Mouse (Mus musculus): ENCODE results near the gene 2610008E11Rik. TPM values are rescaled to one million over a fixed set of nuclear protein-coding genes. Genes with fewer than 3 reads are reported as not detected.

Gene 2610008E11Rik
- polyA plus RNA-seq (2015; fragmentation: Nextera tagmentation; extraction: Ambion mirVana) = 21.6 and 22.7 TPM in 2 replicates

GRCm38 (mm10) chr10:79097161-79097754 is at the start of gene 2610008E11Rik:
Gene 2610008E11Rik (minus strand): TSS chr10:79097600.
- Histone ChIP-seq H3K4me1 (ENCODE audit: control insufficient read depth, insufficient read depth, low read length) (peaks cover 13% of the 10 kb centered on the region), H3K9ac (ENCODE audit: low read length) (peak within 1 kb of the TSS; percentile 88), H3K27ac (ENCODE audit: low read length) (peak within 1 kb of the TSS; percentile 91), H3K9me3 (replicated peaks; ENCODE audit: control insufficient read depth, low read length) (no peaks in the 10 kb centered on the region), H3K36me3 (ENCODE audit: control insufficient read depth, insufficient read depth, low read length) (peaks cover 15% of the 10 kb centered on the region), H3K4me2 (ENCODE audit: low read depth, low read length) (peak within 1 kb of the TSS; percentile 72), H3K27me3 (ENCODE audit: control insufficient read depth, insufficient read depth, low read length) (no peaks in the 10 kb centered on the region), H3K4me3 (replicated peaks; ENCODE audit: low read length) (peak within 1 kb of the TSS; percentile 65)
- ATAC-seq (ENCODE audit: insufficient read depth, low FRiP score) = peak; percentile 100
- WGBS = under 1% methylated on average over 36 of the region's 36 CpGs

- 20% methylated on average over 4 of the region's 4 CpGs for WGBS
- 0 out of 2 replicates have a peak overlapping the region, but pooled peaks have one; percentile 13 for H3K4me2 ChIP-seq (ENCODE audit: low read depth, low read length)
Measured at GRCm38 (mm10) chr10:79116125-79116849, 18.9 kb upstream of the 2610008E11Rik start.

GRCm38 (mm10) chr10:79115085-79115484 is 17.7 kb upstream of the 2610008E11Rik start:
- H3K4me1 ChIP-seq (ENCODE audit: control insufficient read depth, insufficient read depth, low read length) = peaks cover 3% of the 10 kb centered on the region; the same call in 1 of the 2 replicates
- no peak overlapping the region for H3K27ac ChIP-seq (ENCODE audit: low read length)
- no peak overlapping the region for H3K4me3 ChIP-seq (replicated peaks; ENCODE audit: low read length)
- H3K27me3 ChIP-seq (ENCODE audit: control insufficient read depth, insufficient read depth, low read length) = no peaks in the 10 kb centered on the region
- no peak overlapping the region for H3K4me2 ChIP-seq (ENCODE audit: low read depth, low read length)
- ATAC-seq (ENCODE audit: insufficient read depth, low FRiP score) = no peak
- 47% methylated on average over 1 of the region's 1 CpGs for WGBS
- no peaks in the 10 kb centered on the region for H3K9me3 ChIP-seq (replicated peaks; ENCODE audit: control insufficient read depth, low read length)
- no peak overlapping the region for H3K9ac ChIP-seq (ENCODE audit: low read length)
- H3K36me3 ChIP-seq (ENCODE audit: control insufficient read depth, insufficient read depth, low read length) = no peaks in the 10 kb centered on the region

More at GRCm38 (mm10) chr10:79116125-79116849, 18.9 kb upstream of the 2610008E11Rik start:
- H3K9ac ChIP-seq (ENCODE audit: low read length) = no peak overlapping the region
- ATAC-seq (ENCODE audit: insufficient read depth, low FRiP score) = peak; percentile 75; the same call in 1 of the 2 replicates
- H3K4me3 ChIP-seq (replicated peaks; ENCODE audit: low read length) = no peak overlapping the region
- H3K27me3 ChIP-seq (ENCODE audit: control insufficient read depth, insufficient read depth, low read length) = no peaks in the 10 kb centered on the region
- H3K36me3 ChIP-seq (ENCODE audit: control insufficient read depth, insufficient read depth, low read length) = no peaks in the 10 kb centered on the region
- H3K9me3 ChIP-seq (replicated peaks; ENCODE audit: control insufficient read depth, low read length) = no peaks in the 10 kb centered on the region
- H3K4me1 ChIP-seq (ENCODE audit: control insufficient read depth, insufficient read depth, low read length) = peaks cover 3% of the 10 kb centered on the region; the same call in 1 of the 2 replicates
- peak overlapping the region; percentile 70; the same call in 1 of the 2 replicates for H3K27ac ChIP-seq (ENCODE audit: low read length)

GRCm38 (mm10) chr10:79110482-79110881 is 13.1 kb upstream of the 2610008E11Rik start:
- no peaks in the 10 kb centered on the region for H3K27me3 ChIP-seq (ENCODE audit: control insufficient read depth, insufficient read depth, low read length)
- 0 out of 2 replicates have a peak, but pooled peaks cover 4% of the 10 kb centered on the region for H3K4me1 ChIP-seq (ENCODE audit: control insufficient read depth, insufficient read depth, low read length)
- no peak overlapping the region for H3K27ac ChIP-seq (ENCODE audit: low read length)
- H3K4me3 ChIP-seq (replicated peaks; ENCODE audit: low read length) = no peak overlapping the region
- no peaks in the 10 kb centered on the region for H3K36me3 ChIP-seq (ENCODE audit: control insufficient read depth, insufficient read depth, low read length)
- no peaks in the 10 kb centered on the region for H3K9me3 ChIP-seq (replicated peaks; ENCODE audit: control insufficient read depth, low read length)
- H3K9ac ChIP-seq (ENCODE audit: low read length) = no peak overlapping the region
- H3K4me2 ChIP-seq (ENCODE audit: low read depth, low read length) = no peak overlapping the region
- no peak for ATAC-seq (ENCODE audit: insufficient read depth, low FRiP score)
- WGBS = 85% methylated on average over 5 of the region's 5 CpGs

- Histone ChIP-seq H3K36me3 (ENCODE audit: control insufficient read depth, insufficient read depth, low read length) (no peaks in the 10 kb centered on the region), H3K9ac (ENCODE audit: low read length) (no peak overlapping the region), H3K4me1 (ENCODE audit: control insufficient read depth, insufficient read depth, low read length) (0 out of 2 replicates have a peak, but pooled peaks cover 4% of the 10 kb centered on the region), H3K9me3 (replicated peaks; ENCODE audit: control insufficient read depth, low read length) (no peaks in the 10 kb centered on the region), H3K4me2 (ENCODE audit: low read depth, low read length) (no peak overlapping the region), H3K27ac (ENCODE audit: low read length) (no peak overlapping the region), H3K4me3 (replicated peaks; ENCODE audit: low read length) (no peak overlapping the region), H3K27me3 (ENCODE audit: control insufficient read depth, insufficient read depth, low read length) (no peaks in the 10 kb centered on the region)
- ATAC-seq (ENCODE audit: insufficient read depth, low FRiP score) = no peak
- WGBS = 74% methylated on average over 1 of the region's 1 CpGs
Measured at GRCm38 (mm10) chr10:79109156-79109555, 11.8 kb upstream of the 2610008E11Rik start.

- Histone ChIP-seq H3K27ac (ENCODE audit: low read length) (no peak overlapping the region), H3K4me2 (ENCODE audit: low read depth, low read length) (no peak overlapping the region), H3K4me3 (replicated peaks; ENCODE audit: low read length) (no peak overlapping the region), H3K27me3 (ENCODE audit: control insufficient read depth, insufficient read depth, low read length) (no peaks in the 10 kb centered on the region), H3K36me3 (ENCODE audit: control insufficient read depth, insufficient read depth, low read length) (no peaks in the 10 kb centered on the region), H3K9ac (ENCODE audit: low read length) (no peak overlapping the region), H3K9me3 (replicated peaks; ENCODE audit: control insufficient read depth, low read length) (no peaks in the 10 kb centered on the region), H3K4me1 (ENCODE audit: control insufficient read depth, insufficient read depth, low read length) (0 out of 2 replicates have a peak, but pooled peaks cover 4% of the 10 kb centered on the region)
- no peak for ATAC-seq (ENCODE audit: insufficient read depth, low FRiP score)
- WGBS = 47% methylated on average over 2 of the region's 2 CpGs
Measured at GRCm38 (mm10) chr10:79107531-79107930, 10.1 kb upstream of the 2610008E11Rik start.

- ATAC-seq (ENCODE audit: insufficient read depth, low FRiP score) = peak; percentile 62; the same call in 1 of the 2 replicates
- Histone ChIP-seq H3K27me3 (ENCODE audit: control insufficient read depth, insufficient read depth, low read length) (no peaks in the 10 kb centered on the region), H3K4me3 (replicated peaks; ENCODE audit: low read length) (no peak overlapping the region), H3K27ac (ENCODE audit: low read length) (no peak overlapping the region), H3K36me3 (ENCODE audit: control insufficient read depth, insufficient read depth, low read length) (no peaks in the 10 kb centered on the region), H3K4me2 (ENCODE audit: low read depth, low read length) (no peak overlapping the region), H3K9me3 (replicated peaks; ENCODE audit: control insufficient read depth, low read length) (no peaks in the 10 kb centered on the region), H3K4me1 (ENCODE audit: control insufficient read depth, insufficient read depth, low read length) (0 out of 2 replicates have a peak, but pooled peaks cover 4% of the 10 kb centered on the region), H3K9ac (ENCODE audit: low read length) (no peak overlapping the region)
- 39% methylated on average over 8 of the region's 8 CpGs for WGBS
Measured at GRCm38 (mm10) chr10:79106325-79107282, 9.2 kb upstream of the 2610008E11Rik start.

DNA sequence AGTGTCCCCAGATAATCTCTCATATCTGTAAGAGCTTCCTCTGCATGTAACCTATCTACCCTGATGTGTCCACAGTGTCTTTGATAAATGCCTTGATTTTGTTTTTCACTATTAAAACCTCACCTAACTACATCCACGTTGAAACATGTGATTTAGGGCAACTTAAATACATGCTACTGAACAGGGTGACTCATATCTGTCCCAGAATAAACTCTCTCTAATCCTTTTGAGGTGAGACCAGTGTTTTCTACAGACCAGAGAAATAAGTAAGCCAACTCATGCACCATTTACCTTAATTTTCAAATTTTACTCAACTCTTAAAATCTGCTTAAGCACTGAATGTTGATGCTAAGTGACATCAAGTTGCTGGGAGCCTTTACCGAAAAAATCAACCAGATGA is 694 bp downstream of the 2610008E11Rik start:
- Histone ChIP-seq H3K4me2 (ENCODE audit: low read depth, low read length) (peak overlapping the region; percentile 72), H3K9ac (ENCODE audit: low read length) (peak overlapping the region; percentile 88)

More for the DNA sequence above, 694 bp downstream of the 2610008E11Rik start:
- Histone ChIP-seq H3K4me3 (replicated peaks; ENCODE audit: low read length) (peak overlapping the region; percentile 65), H3K4me1 (ENCODE audit: control insufficient read depth, insufficient read depth, low read length) (peaks cover 13% of the 10 kb centered on the region), H3K27ac (ENCODE audit: low read length) (peak overlapping the region; percentile 91), H3K36me3 (ENCODE audit: control insufficient read depth, insufficient read depth, low read length) (peaks cover 20% of the 10 kb centered on the region), H3K9me3 (replicated peaks; ENCODE audit: control insufficient read depth, low read length) (no peaks in the 10 kb centered on the region), H3K27me3 (ENCODE audit: control insufficient read depth, insufficient read depth, low read length) (no peaks in the 10 kb centered on the region)
- ATAC-seq (ENCODE audit: insufficient read depth, low FRiP score) = no peak
- WGBS = 4% methylated on average over 2 of the region's 2 CpGs

Data from stomach, embryonic 16.5 days (tissue).